Mouse (Mus musculus): Measurements from ENCODE around the gene Rhot2. TPM values are rescaled to one million over a fixed set of nuclear protein-coding genes. Genes with fewer than 3 reads are reported as not detected.

Rhot2 gene
- polyA plus RNA-seq, 1 experiment: 33.9 TPM

- Histone ChIP-seq H3K4me3 (ENCODE audit: insufficient read depth, poor library complexity, severe bottlenecking) (peak overlapping the region; percentile 79), H3K79me3 (ENCODE audit: low read depth) (peaks cover 27% of the 10 kb centered on the region), H3K79me2 (ENCODE audit: control insufficient read depth, insufficient read depth) (peaks cover 51% of the 10 kb centered on the region), H3K36me3 (ENCODE audit: control insufficient read depth, insufficient read depth) (peaks cover 39% of the 10 kb centered on the region), H3K27me3 (ENCODE audit: control insufficient read depth, insufficient read depth, insufficient read length) (no peaks in the 10 kb centered on the region), H3ac (ENCODE audit: control insufficient read depth, insufficient read length, low read depth) (no peak overlapping the region)
- TF ChIP-seq MAX (IDR thresholded peaks at IDR 0.05): no peak
- TF ChIP-seq CTCF (IDR thresholded peaks at IDR 0.05; ENCODE audit: control insufficient read depth, insufficient read depth, insufficient read length): no peak
- TF ChIP-seq MYOD1 (IDR thresholded peaks at IDR 0.05; ENCODE audit: control insufficient read depth, insufficient read length, low read depth): no peak
- TF ChIP-seq USF1 (IDR thresholded peaks at IDR 0.05; ENCODE audit: low read depth): no peak
- no peak for TF ChIP-seq FOSL1 (IDR thresholded peaks at IDR 0.05; ENCODE audit: insufficient read depth, low read length, poor library complexity, severe bottlenecking)
- no peak for TF ChIP-seq MYOG (IDR thresholded peaks at IDR 0.05; ENCODE audit: control insufficient read depth, extremely low read depth, insufficient read length)
- no peak for TF ChIP-seq CEBPB (IDR thresholded peaks at IDR 0.05; ENCODE audit: low read depth)
Observed at GRCm38 (mm10) chr17:25834595-25835222, 9.9 kb downstream of the Rhot2 start.

- peaks cover 51% of the 10 kb centered on the region for H3K79me2 ChIP-seq (ENCODE audit: control insufficient read depth, insufficient read depth)
- peak overlapping the region; percentile 79 for H3K4me3 ChIP-seq (ENCODE audit: insufficient read depth, poor library complexity, severe bottlenecking)
- peaks cover 27% of the 10 kb centered on the region for H3K79me3 ChIP-seq (ENCODE audit: low read depth)
- TF ChIP-seq MYOD1 (IDR thresholded peaks at IDR 0.05; ENCODE audit: control insufficient read depth, insufficient read length, low read depth) (no peak), FOSL1 (IDR thresholded peaks at IDR 0.05; ENCODE audit: insufficient read depth, low read length, poor library complexity, severe bottlenecking) (no peak), CEBPB (IDR thresholded peaks at IDR 0.05; ENCODE audit: low read depth) (no peak), MAX (IDR thresholded peaks at IDR 0.05) (no peak), USF1 (IDR thresholded peaks at IDR 0.05; ENCODE audit: low read depth) (no peak), MYOG (IDR thresholded peaks at IDR 0.05; ENCODE audit: control insufficient read depth, extremely low read depth, insufficient read length) (no peak), CTCF (IDR thresholded peaks at IDR 0.05; ENCODE audit: control insufficient read depth, insufficient read depth, insufficient read length) (no peak)
- H3K36me3 ChIP-seq (ENCODE audit: control insufficient read depth, insufficient read depth): peaks cover 38% of the 10 kb centered on the region
- peak overlapping the region; percentile 55 for H3ac ChIP-seq (ENCODE audit: control insufficient read depth, insufficient read length, low read depth)
- H3K27me3 ChIP-seq (ENCODE audit: control insufficient read depth, insufficient read depth, insufficient read length): no peaks in the 10 kb centered on the region
Observed at GRCm38 (mm10) chr17:25833961-25834594, 10.6 kb downstream of the Rhot2 start.

GRCm38 (mm10) chr17:25833291-25833663, 11.4 kb downstream of the Rhot2 start, which contains the start of gene Stub1:
Gene Stub1 (minus strand): TSS chr17:25833404.
- Histone ChIP-seq H3K4me3 (ENCODE audit: insufficient read depth, poor library complexity, severe bottlenecking) (peak within 1 kb of the TSS; percentile 79), H3ac (ENCODE audit: control insufficient read depth, insufficient read length, low read depth) (peak within 1 kb of the TSS; percentile 75), H3K36me3 (ENCODE audit: control insufficient read depth, insufficient read depth) (peaks cover 33% of the 10 kb centered on the region), H3K79me3 (ENCODE audit: low read depth) (peaks cover 27% of the 10 kb centered on the region), H3K79me2 (ENCODE audit: control insufficient read depth, insufficient read depth) (peaks cover 51% of the 10 kb centered on the region), H3K27me3 (ENCODE audit: control insufficient read depth, insufficient read depth, insufficient read length) (no peaks in the 10 kb centered on the region)
- TF ChIP-seq MYOG (IDR thresholded peaks at IDR 0.05; ENCODE audit: control insufficient read depth, extremely low read depth, insufficient read length) (no peak), USF1 (IDR thresholded peaks at IDR 0.05; ENCODE audit: low read depth) (peak; percentile 88)

GRCm38 (mm10) chr17:25832436-25833290, 12.0 kb downstream of the Rhot2 start:
- H3K79me3 ChIP-seq (ENCODE audit: low read depth): peaks cover 27% of the 10 kb centered on the region
- H3K79me2 ChIP-seq (ENCODE audit: control insufficient read depth, insufficient read depth): peaks cover 51% of the 10 kb centered on the region
- TF ChIP-seq USF1 (IDR thresholded peaks at IDR 0.05; ENCODE audit: low read depth): peak; percentile 94
- TF ChIP-seq MYOD1 (IDR thresholded peaks at IDR 0.05; ENCODE audit: control insufficient read depth, insufficient read length, low read depth): no peak
- TF ChIP-seq MAX (IDR thresholded peaks at IDR 0.05): peak; percentile 44
- TF ChIP-seq CEBPB (IDR thresholded peaks at IDR 0.05; ENCODE audit: low read depth): no peak
- H3K36me3 ChIP-seq (ENCODE audit: control insufficient read depth, insufficient read depth): peaks cover 27% of the 10 kb centered on the region
- peak overlapping the region; percentile 79 for H3K4me3 ChIP-seq (ENCODE audit: insufficient read depth, poor library complexity, severe bottlenecking)
- H3K27me3 ChIP-seq (ENCODE audit: control insufficient read depth, insufficient read depth, insufficient read length): no peaks in the 10 kb centered on the region
- peak overlapping the region; percentile 75 for H3ac ChIP-seq (ENCODE audit: control insufficient read depth, insufficient read length, low read depth)

GRCm38 (mm10) chr17:25831451-25832281, 13.0 kb downstream of the Rhot2 start:
- Histone ChIP-seq H3K27me3 (ENCODE audit: control insufficient read depth, insufficient read depth, insufficient read length) (no peaks in the 10 kb centered on the region), H3K36me3 (ENCODE audit: control insufficient read depth, insufficient read depth) (peaks cover 27% of the 10 kb centered on the region)
- TF ChIP-seq CTCF (IDR thresholded peaks at IDR 0.05; ENCODE audit: control insufficient read depth, insufficient read depth, insufficient read length) (no peak), MYOG (IDR thresholded peaks at IDR 0.05; ENCODE audit: control insufficient read depth, extremely low read depth, insufficient read length) (no peak), USF1 (IDR thresholded peaks at IDR 0.05; ENCODE audit: low read depth) (no peak), MYOD1 (IDR thresholded peaks at IDR 0.05; ENCODE audit: control insufficient read depth, insufficient read length, low read depth) (no peak), CEBPB (IDR thresholded peaks at IDR 0.05; ENCODE audit: low read depth) (no peak), FOSL1 (IDR thresholded peaks at IDR 0.05; ENCODE audit: insufficient read depth, low read length, poor library complexity, severe bottlenecking) (no peak), MAX (IDR thresholded peaks at IDR 0.05) (no peak)

More at GRCm38 (mm10) chr17:25831451-25832281, 13.0 kb downstream of the Rhot2 start:
- Histone ChIP-seq H3K4me3 (ENCODE audit: insufficient read depth, poor library complexity, severe bottlenecking) (peak overlapping the region; percentile 79), H3ac (ENCODE audit: control insufficient read depth, insufficient read length, low read depth) (peak overlapping the region; percentile 75), H3K79me3 (ENCODE audit: low read depth) (peaks cover 27% of the 10 kb centered on the region), H3K79me2 (ENCODE audit: control insufficient read depth, insufficient read depth) (peaks cover 51% of the 10 kb centered on the region)
